Mouse (Mus musculus) left cerebral cortex, adult 2 months (tissue): ENCODE data around the gene Rab38. TPM values are rescaled to one million over a fixed set of nuclear protein-coding genes. Genes with fewer than 3 reads are reported as not detected.

Experiments
- DNase-seq, 2 experiments: peaks; one replicate each; pipeline ENCODE4 v3.0.0; 2021 to 2022; ENCODE audit warnings: low spot score in 2 of 2, mixed read lengths in 1 of 2; ENCODE audit errors: extremely low spot score in 1 of 2
- H3K27ac ChIP-seq: fragments of 200-600 bp; 2 replicates; pipeline ENCODE4 v1.8.1; 2022
- H3K4me3 ChIP-seq: fragments of 200-600 bp; 2 replicates; pipeline ENCODE4 v1.8.1; 2022
- CTCF ChIP-seq: fragments of 200-600 bp; IDR thresholded peaks from 2 replicates; pipeline ENCODE4 v1.8.1; 2022; ENCODE audit warnings: antibody characterized with exemption, mild to moderate bottlenecking, moderate library complexity
- intact Hi-C: fragments of 180-260 bp; cut with DNase I; formaldehyde crosslinking; loops from one replicate; pipeline ENCODE4 v1.15.1; 2025
- total RNA-seq, 2 experiments: library from RNA; stranded (reverse); gene quantifications; 2 replicates each; pipeline ENCODE4 v1.2.3; 2021

Rab38 gene
- total RNA-seq, 2 experiments from 2014 or later, result 0.43 to 0.51 TPM

- H3K4me3 ChIP-seq, result no peak overlapping the region
- intact Hi-C loops, result no loop called here
- DNase-seq, result no peak
- no peak for TF ChIP-seq CTCF
- H3K27ac ChIP-seq, result no peak overlapping the region
These were observed 13.4 kb downstream of the Rab38 start for GRCm38 (mm10) chr7:88443435-88443834.

- intact Hi-C loops, result no loop called here
- TF ChIP-seq CTCF, result no peak
- DNase-seq, result no peak
- H3K4me3 ChIP-seq, result no peak overlapping the region
- no peak overlapping the region for H3K27ac ChIP-seq
These were observed 15.3 kb downstream of the Rab38 start for GRCm38 (mm10) chr7:88445320-88445903.

GRCm38 (mm10) chr7:88453234-88453633, 23.2 kb downstream of the Rab38 start:
- TF ChIP-seq CTCF, result no peak
- H3K4me3 ChIP-seq, result no peak overlapping the region
- intact Hi-C loops, result no loop called here
- H3K27ac ChIP-seq, result no peak overlapping the region
- no peak for DNase-seq

- intact Hi-C loops, result no loop called here
- no peak for DNase-seq
- TF ChIP-seq CTCF, result no peak
- Histone ChIP-seq H3K4me3 (no peak overlapping the region), H3K27ac (no peak overlapping the region)
These were observed 27.8 kb downstream of the Rab38 start for GRCm38 (mm10) chr7:88457827-88458226.

- no peak for TF ChIP-seq CTCF
- H3K4me3 ChIP-seq, result no peak overlapping the region
- intact Hi-C loops, result no loop called here
- H3K27ac ChIP-seq, result no peak overlapping the region
- no peak for DNase-seq
These were observed 37.7 kb downstream of the Rab38 start for GRCm38 (mm10) chr7:88467754-88468153.

GRCm38 (mm10) chr7:88482110-88482619, 52.1 kb downstream of the Rab38 start:
- Histone ChIP-seq H3K4me3 (no peak overlapping the region), H3K27ac (no peak overlapping the region)
- no peak for TF ChIP-seq CTCF
- DNase-seq, result no peak
- intact Hi-C loops, result no loop called here

GRCm38 (mm10) chr7:88482628-88483027, 52.6 kb downstream of the Rab38 start:
- Histone ChIP-seq H3K4me3 (no peak overlapping the region), H3K27ac (no peak overlapping the region)
- DNase-seq, result no peak
- intact Hi-C loops, result no loop called here
- no peak for TF ChIP-seq CTCF

- intact Hi-C loops, result no loop called here
- Histone ChIP-seq H3K4me3 (no peak overlapping the region), H3K27ac (no peak overlapping the region)
- TF ChIP-seq CTCF, result no peak
- DNase-seq, result no peak
These were observed 60.9 kb downstream of the Rab38 start for GRCm38 (mm10) chr7:88491020-88491419.

GRCm38 (mm10) chr7:88502217-88502817, 72.2 kb downstream of the Rab38 start:
- intact Hi-C loops, result no loop called here
- no peak for TF ChIP-seq CTCF
- DNase-seq, result no peak
- no peak overlapping the region for H3K27ac ChIP-seq
- H3K4me3 ChIP-seq, result no peak overlapping the region

- TF ChIP-seq CTCF, result no peak
- intact Hi-C loops, result no loop called here
- no peak overlapping the region for H3K4me3 ChIP-seq
- no peak overlapping the region for H3K27ac ChIP-seq
- DNase-seq, result no peak
These were observed 79.7 kb downstream of the Rab38 start for GRCm38 (mm10) chr7:88509748-88510147.

- Histone ChIP-seq H3K4me3 (no peak overlapping the region), H3K27ac (no peak overlapping the region)
- no peak for DNase-seq
- no peak; the same call in none of the 2 replicates for TF ChIP-seq CTCF
- intact Hi-C loops, result no loop called here
These were observed 92.4 kb downstream of the Rab38 start for GRCm38 (mm10) chr7:88522481-88522880.

- no peak for DNase-seq
- no peak overlapping the region for H3K27ac ChIP-seq
- TF ChIP-seq CTCF, result no peak
- H3K4me3 ChIP-seq, result no peak overlapping the region
- intact Hi-C loops, result no loop called here
These were observed 97.1 kb downstream of the Rab38 start for GRCm38 (mm10) chr7:88527100-88527671.

GRCm38 (mm10) chr7:88536127-88536531, 106.1 kb downstream of the Rab38 start:
- Histone ChIP-seq H3K27ac (no peak overlapping the region), H3K4me3 (no peak overlapping the region)
- intact Hi-C loops, result no loop called here
- no peak for TF ChIP-seq CTCF
- DNase-seq, result no peak
